Mouse (Mus musculus): ENCODE data around the gene Henmt1.

Gene Henmt1

GRCm38 (mm10) chr3:108940001-108940633 is 444 bp downstream of the Henmt1 start, which contains the start of gene Gm9857:
TSS of gene Gm9857 (minus strand) at chr3:108940445.
- DNase-seq (ENCODE audit: low spot score in 2 of 2): no peak

- DNase-seq (ENCODE audit: low spot score in 2 of 2): no peak
Measured at GRCm38 (mm10) chr3:108940996-108941395, 1.3 kb downstream of the Henmt1 start.

- no peak for DNase-seq (ENCODE audit: low spot score in 2 of 2)
Measured at GRCm38 (mm10) chr3:108957976-108958375, 18.3 kb downstream of the Henmt1 start.

- no peak for DNase-seq (ENCODE audit: low spot score in 2 of 2)
Measured at GRCm38 (mm10) chr3:108959680-108960295, 20.1 kb downstream of the Henmt1 start.

- DNase-seq (ENCODE audit: low spot score in 2 of 2): no peak
Measured at GRCm38 (mm10) chr3:108961226-108961625, 21.6 kb downstream of the Henmt1 start.

GRCm38 (mm10) chr3:108961655-108962054 is 22.0 kb downstream of the Henmt1 start:
- DNase-seq (ENCODE audit: low spot score in 2 of 2): no peak

- no peak for DNase-seq (ENCODE audit: low spot score in 2 of 2)
Measured at GRCm38 (mm10) chr3:108963278-108963677, 23.6 kb downstream of the Henmt1 start.

GRCm38 (mm10) chr3:108963776-108964175 is 24.1 kb downstream of the Henmt1 start:
- no peak for DNase-seq (ENCODE audit: low spot score in 2 of 2)

GRCm38 (mm10) chr3:108964361-108965044 is 24.8 kb downstream of the Henmt1 start:
- no peak for DNase-seq (ENCODE audit: low spot score in 2 of 2)

GRCm38 (mm10) chr3:108966051-108966450 is 26.4 kb downstream of the Henmt1 start:
- no peak for DNase-seq (ENCODE audit: low spot score in 2 of 2)

GRCm38 (mm10) chr3:108973980-108974660 is 34.4 kb downstream of the Henmt1 start:
- no peak for DNase-seq (ENCODE audit: low spot score in 2 of 2)

- no peak for DNase-seq (ENCODE audit: low spot score in 2 of 2)
Measured at GRCm38 (mm10) chr3:108974920-108975485, 35.3 kb downstream of the Henmt1 start.

- no peak for DNase-seq (ENCODE audit: low spot score in 2 of 2)
Measured at GRCm38 (mm10) chr3:108977340-108978030, 37.8 kb downstream of the Henmt1 start.

GRCm38 (mm10) chr3:108981946-108982345 is 42.3 kb downstream of the Henmt1 start:
- no peak for DNase-seq (ENCODE audit: low spot score in 2 of 2)

GRCm38 (mm10) chr3:108983989-108984388 is 44.3 kb downstream of the Henmt1 start:
- no peak for DNase-seq (ENCODE audit: low spot score in 2 of 2)

- DNase-seq (ENCODE audit: low spot score in 2 of 2): no peak
Measured at GRCm38 (mm10) chr3:108986534-108986933, 46.9 kb downstream of the Henmt1 start.

- DNase-seq (ENCODE audit: low spot score in 2 of 2): no peak
Measured at GRCm38 (mm10) chr3:108987009-108987659, 47.5 kb downstream of the Henmt1 start.

GRCm38 (mm10) chr3:108989971-108990548 is 50.4 kb downstream of the Henmt1 start:
- DNase-seq (ENCODE audit: low spot score in 2 of 2): no peak

- DNase-seq (ENCODE audit: low spot score in 2 of 2): no peak
Measured at GRCm38 (mm10) chr3:108994477-108994876, 54.8 kb downstream of the Henmt1 start.

GRCm38 (mm10) chr3:108995379-108995778 is 55.7 kb downstream of the Henmt1 start:
- DNase-seq (ENCODE audit: low spot score in 2 of 2): no peak

Data from frontal cortex, postnatal 14 days (tissue).